Mouse (Mus musculus) kidney, postnatal 25 days (tissue): ENCODE measurements around the gene Nicn1.
A peak's percentile ranks its signal among the peaks of the same experiment; 100 is the strongest.

Experiments used
- DNase-seq, 2 experiments: peaks; one replicate each; pipeline ENCODE4 v3.0.0; 2021; ENCODE audit warnings: mixed read lengths in 2 of 2

The Nicn1 gene

DNA sequence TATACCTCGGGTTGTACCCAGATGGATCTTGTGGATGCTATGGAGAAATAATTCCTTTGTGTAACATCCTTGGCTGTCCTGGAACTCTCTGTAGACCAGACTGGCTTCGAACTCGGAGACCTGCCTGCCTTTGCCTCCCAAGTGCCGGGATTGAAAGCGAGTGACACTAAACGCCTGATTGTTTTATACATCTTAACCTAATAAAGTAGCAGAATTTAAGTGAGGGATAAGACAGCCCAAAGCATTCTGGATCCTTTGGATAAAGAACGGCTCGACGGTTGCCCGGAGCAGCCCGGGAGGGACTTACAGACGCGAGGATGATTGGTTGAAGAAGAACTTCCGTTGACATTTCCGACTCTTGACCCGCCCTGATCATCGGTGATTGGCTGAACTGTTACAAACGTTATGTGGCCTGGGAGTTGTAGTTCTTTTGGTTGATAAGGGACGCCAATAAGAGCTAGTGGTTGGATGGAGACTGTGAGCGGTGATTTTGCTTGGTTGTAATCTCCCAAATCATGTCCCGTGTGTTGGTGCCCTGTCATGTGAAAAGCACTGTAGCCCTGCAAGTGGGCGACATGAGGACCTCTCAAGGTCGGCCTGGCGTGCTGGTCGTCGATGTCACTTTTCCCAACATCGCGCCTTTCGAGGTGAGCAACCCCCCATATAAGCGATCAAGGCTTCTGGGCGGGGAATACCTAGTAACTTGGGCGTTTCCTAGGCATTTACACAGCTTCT, at the start of gene Nicn1:
Gene Nicn1, plus strand, starts transcription at position 414 of the 735 bp plus-strand sequence.
- peak; percentile 94 to 96 for DNase-seq

DNA sequence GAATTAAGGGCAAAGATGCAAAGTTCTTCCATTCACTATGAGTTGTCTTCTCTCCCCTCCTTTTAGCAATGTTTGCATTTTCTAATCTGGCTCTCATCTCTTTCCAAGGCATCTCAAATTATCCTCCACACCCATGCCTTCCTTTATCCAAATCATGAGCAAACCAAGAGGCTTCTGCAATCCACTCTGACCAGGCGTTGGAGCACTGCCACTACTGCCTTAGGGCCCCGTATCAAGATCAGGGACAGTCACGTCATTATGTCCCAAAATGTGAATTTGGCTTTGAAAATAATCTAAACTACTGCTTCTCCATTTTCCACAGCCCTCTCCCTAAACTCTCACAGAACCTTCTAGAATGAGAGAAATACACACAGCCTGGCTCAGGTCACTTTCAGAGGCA, 45.7 kb upstream of the Nicn1 start:
- DNase-seq: no peak

DNA sequence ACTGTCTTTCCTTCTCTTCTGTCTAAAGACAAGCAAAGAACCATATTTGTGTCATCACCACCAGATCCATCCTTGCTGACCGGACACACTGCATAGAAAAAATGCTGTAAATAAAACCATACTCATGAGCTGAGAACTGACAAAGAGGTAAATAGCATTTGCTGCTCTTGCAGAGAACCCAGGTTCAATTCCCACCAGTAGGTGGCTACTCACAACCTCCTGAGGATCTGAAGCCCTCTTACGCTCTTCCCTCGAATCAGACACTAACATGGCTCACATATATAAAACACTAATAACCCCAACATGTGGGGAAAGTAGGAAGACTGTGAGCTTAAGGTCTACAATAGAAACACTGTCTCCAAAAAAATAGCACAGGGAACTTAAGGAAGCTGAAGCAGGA, 45.2 kb upstream of the Nicn1 start:
- peak in 1 of 2 experiments; percentile 27 for DNase-seq

DNA sequence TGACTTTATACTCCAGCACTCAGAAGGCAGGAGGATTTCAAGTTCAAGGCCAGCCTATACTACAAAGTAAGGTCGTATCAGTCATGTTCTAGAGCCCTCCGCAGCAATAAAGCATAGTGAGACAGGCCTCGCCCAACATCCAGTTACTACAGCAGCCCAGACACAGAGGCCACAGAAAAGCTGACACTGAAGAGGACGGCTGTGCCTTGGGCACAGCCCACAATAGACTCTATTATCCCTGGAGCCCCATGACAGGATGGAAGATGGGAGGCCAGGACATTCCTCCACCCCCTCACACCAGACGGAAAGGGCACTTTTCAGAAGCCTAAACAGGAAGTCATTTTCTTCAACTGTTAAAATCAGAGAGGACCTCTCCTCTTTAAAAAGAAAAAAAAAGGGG, 41.3 kb upstream of the Nicn1 start:
- peak in 1 of 2 experiments; percentile 40 for DNase-seq

DNA sequence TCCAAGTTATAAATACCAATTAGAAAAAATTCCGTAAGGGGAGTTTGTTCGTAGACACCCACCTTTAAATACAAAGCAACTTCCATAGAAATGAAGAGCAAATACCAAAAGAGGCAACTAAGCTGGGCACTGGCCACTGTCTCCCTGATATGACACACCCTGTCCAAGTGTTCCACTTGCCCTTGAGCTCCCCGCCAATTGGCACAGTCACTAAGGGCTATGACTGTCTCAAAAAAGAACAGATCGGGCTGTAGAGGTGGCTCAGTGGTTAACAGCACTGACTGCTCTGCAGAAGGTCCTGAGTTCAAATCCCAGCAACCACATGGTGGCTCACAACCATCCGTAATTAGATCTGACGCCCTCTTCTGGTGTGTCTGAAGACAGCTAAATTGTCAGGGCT, 38.4 kb upstream of the Nicn1 start:
- DNase-seq: no peak

DNA sequence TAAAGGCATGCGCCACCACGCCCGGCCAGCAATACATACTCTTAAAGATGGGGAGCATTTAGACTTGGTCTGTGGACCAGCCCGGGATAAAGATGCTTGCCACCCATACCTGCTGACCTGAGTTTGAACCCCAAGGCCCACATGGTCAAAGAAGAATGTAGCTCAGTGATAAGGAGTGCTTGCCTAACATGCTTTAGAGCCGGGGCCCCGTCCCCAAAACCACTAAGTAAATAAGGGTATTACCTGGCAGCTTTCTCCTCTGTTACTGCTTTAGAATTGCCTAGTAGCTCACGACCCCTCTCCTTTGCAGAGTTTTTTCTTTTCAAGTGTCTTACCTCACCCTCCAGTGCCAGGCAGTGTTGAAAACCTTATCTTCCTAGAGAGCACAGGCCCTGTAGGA, 37.5 kb upstream of the Nicn1 start:
- DNase-seq: no peak

DNA sequence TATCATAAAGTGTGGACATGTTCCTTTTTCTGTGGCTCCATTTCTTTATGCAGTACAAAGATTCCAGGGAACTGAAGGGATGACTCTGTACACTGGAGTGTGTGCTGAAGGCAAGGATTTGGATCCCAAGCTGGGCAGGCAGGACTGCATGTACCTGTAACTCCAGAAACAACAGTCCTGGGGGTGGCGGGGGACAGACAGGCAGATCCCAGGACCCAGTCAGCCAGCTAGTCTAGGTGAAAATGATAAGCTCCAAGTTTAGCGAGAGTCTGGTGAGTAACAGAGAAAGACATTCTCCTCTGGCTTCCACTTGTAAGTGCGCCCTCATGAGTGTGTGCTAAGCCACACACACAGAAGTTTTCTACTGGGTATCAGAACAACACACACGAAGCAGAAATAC, 29.7 kb upstream of the Nicn1 start:
- peak in 1 of 2 experiments; percentile 5 for DNase-seq

DNA sequence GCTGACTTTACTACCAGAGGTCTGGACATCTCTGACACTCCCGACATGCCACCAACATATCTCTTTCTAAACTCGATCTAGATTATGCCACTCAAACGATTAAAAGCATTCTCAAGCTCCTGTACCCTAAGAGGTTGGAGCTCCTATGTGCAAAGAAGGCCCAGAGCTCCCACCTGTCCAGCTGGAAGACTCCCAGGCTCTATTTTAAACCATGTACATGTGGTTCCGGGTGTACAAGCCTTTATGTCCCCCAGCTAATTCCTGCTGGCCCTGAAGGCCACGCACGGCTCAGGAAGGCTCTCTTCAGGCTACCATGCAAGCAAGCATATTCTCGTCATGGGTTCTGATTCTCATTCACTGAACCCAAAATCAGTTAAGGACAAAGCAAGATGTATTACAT, 28.4 kb upstream of the Nicn1 start:
- DNase-seq: no peak

DNA sequence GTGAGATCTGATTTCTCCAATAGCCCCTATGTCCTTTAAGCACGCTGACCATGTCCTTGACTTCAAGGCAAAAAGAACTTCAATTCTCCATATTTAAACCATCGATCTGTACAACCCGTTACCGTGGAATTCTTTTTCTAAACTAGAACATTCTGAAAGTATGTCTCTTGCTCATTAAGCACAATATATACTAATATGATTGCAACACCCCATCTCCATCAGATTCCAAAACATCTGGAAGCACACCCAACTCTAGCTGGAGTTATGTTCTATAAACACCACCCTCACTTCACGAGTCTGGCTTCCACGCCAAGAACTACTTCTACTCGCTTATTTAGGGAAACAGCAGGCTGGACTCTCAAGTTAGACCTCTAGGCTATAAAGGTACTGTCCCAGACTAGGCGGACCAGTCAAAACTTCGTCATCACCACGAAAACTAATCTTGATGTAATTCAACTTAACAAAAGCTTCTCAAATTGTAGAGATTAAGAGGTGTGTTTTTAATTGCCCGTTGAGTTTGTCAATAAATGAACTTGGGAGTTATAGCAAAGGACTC, 27.7 kb upstream of the Nicn1 start:
- peak in 1 of 2 experiments; percentile 9 for DNase-seq

DNA sequence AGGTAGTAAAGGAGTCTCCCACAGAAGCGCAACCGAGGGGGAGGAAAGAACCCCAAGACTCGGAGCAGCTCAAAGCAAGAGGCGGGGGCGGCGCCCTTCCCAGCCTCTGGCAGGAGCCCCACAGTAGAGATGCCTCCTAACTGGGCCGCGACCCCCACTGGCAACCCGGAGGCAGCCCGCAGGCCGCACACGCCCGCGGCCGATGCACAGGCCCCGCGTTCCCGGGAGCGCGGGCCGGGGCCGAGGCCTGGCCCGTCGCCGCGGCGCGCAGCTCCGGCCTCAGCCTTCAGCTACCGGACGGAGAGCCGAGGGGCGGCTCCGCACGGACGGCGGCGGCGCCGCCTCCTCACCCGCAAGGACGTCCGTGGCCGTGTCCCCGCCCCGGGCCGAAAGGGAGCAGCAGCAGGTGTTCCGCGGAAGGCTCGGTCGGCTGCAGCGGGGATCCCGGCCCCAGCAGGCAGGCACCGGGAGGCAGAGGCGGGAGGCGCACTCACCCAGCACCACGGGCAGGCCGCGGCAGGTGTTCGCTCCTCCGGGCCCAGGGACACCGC, 27.0 kb upstream of the Nicn1 start:
- DNase-seq: peak; percentile 72 to 90

DNA sequence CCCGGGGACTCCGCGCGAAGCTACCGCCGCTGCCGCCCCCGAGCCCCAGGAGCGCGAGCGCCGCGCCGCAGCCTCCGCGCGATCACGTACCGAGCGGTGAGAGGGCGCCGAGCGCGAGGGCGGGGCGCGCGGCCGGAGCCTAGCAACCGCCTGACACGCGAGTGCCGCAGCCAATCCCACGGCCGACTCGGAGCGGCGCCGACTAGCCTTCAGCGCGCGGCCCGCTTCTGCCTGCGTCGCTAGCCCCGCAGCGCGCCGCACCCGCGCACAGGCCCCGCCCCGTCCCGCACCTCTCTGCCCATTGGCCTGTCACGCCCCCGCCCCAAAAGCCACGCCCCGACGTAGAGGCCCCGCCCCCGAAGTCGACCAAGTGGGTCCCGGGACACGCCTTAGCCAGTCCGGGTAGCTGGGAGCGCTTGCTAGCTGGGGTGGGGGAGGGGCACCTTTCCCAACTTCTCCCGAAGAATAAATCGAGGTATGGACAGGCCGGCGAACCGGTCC, 26.5 kb upstream of the Nicn1 start, which contains the start of gene Dag1:
Gene Dag1, minus strand, starts transcription at position 269 of the 501 bp plus-strand sequence.
- DNase-seq: peak; percentile 100

DNA sequence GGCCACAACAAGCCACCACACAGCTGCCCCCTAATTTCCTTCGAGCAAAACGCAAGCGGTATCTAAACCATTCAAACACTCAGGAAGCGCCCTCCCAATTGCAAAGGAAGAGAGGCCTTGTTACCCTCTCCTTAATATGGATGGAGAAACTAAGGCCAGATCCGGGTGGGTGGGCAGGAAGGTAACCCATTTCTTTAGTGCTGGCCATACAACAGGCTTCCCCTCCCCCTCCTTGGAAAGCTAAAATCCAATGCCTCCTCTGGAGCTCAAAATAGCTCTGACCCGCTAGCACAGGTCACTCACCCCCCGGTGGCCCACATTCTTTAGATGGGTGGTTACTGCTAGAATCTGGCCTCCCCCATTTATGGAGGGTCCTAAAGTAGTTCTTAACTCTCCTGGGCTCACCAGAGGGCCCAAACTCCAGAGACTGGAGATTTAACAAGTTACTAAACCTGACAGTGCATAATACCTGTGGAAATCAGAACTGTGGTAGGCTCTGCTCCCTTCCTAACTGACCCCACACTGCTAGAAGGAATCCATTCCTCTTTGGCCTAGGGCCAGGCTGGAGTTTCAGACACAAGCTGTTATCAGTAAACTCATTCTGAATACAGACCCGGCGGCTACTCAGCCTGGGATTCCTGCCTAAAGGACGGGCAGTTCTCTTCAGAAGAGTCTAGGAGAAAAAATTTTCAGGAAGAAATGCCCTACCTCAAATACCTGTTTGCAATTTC, 25.9 kb upstream of the Nicn1 start:
- peak; percentile 69 to 78 for DNase-seq

DNA sequence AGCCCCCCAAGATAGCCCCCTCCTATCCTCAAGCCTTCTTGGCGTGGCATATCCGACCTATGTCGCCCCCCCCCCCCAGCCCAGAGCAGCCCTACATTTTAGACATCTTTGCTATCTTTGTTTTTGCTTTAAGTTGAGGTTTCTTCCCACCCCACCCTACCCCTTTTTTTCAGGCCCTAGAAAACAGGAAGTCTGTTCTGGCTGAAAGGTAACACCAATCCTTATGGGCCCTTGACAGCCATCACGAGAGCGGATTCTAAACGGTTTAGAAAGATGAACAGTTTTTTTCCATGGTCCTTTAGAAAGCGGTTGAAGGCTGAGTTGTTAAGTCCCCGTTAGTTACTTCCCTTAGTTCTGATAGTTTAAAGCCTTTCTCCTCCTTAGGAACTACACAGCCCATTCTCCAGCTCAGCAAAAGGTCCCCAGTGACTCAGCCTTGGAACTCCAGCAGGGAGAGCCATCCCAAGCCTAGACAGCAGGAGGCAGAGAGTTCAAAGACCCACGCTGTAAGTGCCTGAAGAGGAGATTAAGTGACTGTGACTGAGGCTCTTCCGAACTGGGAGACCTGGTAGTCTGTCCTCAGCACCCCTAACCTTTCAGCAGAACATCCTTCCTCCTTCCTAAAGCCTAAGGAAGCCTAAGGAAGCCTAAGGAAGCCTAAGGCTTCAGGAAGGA, 23.8 kb upstream of the Nicn1 start:
- DNase-seq: no peak

DNA sequence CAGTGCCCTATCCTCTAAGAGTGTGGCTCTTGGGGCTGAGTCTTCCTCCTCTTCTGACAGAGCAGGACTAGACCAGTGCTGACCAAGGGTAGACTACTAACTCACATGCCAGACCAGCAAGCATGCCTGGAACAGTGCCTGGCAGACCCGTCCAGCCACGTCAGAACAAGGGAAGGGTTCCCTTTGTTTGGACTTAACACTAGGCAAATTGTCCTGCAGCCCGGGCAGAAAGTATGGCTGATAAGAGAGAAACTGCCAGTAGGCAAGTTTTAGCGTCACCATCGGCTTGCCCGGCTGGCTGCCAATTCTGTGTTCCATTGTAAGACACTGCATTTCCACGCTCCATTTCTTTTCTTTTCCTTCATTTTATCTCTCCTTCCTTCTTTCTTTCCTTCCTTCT, 22.5 kb upstream of the Nicn1 start:
- DNase-seq: peak; percentile 29 to 47

DNA sequence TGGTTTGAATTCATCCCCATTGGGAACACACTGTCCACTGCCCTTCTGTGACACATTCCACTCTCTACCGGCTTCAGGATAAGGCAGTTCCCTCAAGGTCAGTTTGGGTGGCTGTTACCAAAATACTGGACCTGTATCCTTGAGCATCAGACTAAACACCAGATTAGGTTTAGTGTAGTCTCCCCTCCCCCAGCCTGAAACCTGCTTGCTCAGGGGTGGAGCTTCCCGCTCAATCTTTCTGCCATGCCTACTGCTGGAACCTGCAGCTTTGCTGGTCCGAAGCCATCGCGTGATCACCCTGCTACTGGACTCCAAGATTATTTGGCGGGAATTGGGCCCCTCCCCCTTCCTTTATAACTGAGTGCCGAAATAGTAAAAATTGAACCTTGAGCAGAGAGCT, 21.5 kb upstream of the Nicn1 start:
- peak; percentile 22 to 54 for DNase-seq

DNA sequence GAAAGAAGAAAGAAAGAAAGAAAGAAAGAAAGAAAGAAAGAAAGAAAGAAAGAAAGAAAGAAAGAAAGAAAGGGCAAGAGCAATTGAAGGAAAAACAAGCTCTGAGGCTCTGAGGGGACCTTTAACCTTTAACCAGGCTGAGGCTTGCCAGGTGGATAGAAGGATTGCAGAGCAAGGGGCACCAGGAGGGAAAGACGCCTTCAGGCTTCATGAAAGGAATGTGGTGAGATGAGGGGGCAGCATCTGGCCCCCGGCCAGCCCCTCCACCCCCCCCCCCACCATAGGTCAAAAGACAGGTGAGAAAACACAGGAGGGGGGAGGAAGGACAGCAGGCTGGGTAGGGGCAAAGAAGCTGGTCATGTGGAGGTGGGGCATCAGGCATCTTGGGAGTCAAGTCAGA, 18.3 kb upstream of the Nicn1 start:
- DNase-seq: peak; percentile 49 to 63

DNA sequence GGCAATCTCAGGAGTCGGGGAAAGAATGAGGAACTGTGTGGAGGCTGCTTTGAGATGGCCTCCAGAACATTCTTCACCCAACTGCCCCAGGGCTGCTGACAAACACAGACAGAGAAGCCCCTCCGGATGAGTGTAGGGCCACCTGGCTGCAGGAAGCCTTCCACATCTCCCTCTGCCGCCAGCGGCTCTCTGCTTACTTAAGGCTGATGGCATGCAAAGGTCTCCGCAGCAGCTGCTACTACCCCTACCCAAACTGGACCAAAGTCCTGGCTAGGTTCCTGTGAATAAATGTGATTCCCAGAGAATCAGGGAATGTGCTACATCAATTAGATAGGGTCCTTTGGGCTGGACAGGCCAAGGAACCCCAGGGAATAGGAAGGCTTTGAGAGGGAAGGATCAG, 17.5 kb upstream of the Nicn1 start:
- no peak for DNase-seq

DNA sequence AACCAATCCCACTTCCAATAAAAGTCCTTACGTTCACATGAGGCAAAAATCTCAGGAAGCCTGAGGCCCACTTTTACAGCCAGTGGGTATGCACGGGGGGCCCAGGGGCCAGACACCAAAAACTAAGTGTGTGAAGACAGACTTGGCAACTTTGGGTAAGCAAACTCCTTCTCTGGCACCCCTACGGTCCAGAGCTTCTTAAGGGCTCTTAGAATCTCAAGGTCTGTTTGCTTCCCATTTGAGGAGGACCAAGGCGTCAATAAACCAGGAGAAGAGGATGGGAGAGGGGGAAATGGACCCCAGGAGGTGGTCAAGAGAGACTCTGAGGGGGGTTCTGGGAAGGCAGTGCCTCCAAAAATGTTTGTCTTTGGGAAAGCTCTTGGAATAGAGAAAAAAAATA, 16.7 kb upstream of the Nicn1 start:
- no peak for DNase-seq

DNA sequence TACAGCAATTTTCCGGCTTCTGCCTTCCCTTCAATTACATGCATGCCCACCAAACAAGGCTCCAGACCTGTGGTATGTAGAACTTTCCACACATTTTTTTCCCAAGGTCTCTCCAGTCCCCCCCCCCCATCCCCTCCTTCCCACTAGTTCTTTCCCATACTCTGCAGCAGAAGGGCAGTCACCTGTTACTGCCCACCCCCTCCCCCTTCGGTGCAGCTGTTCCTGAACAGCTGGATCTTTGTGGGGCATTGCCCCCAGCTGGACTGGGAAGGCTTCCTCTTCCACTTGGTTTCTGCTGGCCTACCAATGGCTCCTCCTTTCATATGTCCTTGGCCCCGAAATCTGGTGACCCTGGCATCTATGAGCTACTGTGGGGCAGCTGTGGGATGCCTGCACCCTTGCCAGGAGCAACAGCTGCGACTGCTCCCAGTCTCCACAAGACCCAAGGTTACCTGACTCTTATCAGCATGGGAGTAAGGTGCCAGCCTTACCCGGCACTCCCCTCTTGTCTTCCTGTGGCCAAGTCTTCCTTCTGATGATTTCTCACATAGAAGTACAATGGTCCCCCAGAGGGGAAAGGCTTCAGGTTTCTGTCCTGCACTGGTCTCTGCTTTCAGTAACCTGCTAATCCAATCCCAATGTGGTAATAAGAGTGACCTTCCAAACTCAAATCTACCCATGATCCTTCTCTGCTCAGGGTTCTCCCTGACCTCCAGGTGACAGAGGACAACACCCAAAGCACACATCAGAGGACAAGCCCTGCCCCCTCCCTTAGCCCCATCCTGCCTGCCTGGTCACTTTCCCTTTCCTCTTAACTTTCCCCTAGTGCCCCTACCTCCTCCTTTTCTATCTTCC, 15.5 kb upstream of the Nicn1 start:
- DNase-seq: peak in 1 of 2 experiments; percentile 44

DNA sequence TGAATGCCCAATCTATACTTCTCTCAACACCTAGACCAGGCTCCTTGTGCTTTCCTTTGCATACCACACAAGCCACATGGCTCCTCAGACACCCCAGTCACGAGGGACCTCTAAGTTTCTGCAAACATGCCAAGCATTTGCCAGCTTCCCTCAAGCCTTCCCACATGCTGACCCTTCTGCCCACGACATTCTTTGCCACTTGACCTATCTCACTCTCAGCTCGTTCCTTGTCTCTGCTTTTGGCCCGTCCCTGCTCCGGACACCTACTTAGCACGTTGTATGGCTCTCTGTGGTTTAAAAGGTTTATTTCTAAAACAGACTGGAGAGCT, 14.9 kb upstream of the Nicn1 start:
- no peak for DNase-seq

DNA sequence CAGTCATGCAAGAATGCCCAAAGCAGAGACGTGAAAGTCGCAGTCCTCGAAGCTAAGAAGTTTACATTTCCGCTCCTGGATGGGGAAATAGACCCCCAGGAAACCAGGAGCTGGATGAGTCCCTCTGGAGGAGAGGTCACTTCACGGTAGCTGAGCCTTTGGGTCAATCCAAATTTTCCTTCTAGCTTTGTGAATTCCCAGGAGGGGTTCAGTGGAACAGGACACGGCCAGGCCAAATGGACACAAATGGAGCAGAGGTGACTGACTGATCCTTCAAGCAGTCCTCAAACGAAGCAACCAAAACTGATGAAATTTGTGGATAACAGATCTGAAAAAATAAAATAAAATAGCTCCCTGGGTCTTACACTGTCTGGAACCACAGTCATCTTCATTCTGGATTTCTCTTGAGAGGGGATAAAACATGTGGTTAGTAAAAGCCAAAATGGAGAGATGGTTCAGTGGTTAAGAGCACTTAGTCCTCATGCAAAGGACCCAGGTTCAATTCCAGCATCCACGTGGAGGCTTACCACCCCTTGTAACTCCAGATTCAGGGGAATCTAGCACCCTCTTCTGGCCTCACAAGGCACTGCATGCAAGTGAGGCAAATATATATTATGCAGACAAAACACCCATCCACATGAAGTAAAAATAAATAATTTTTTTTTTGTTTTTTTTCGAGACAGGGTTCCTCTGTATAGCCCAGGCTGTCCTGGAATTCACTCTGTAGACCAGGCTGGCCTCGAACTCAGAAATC, 11.4 kb upstream of the Nicn1 start:
- peak; percentile 69 to 76 for DNase-seq
